Mouse (Mus musculus) cerebellum, postnatal 14 days (tissue): Measurements from ENCODE around the gene Psapl1.

ENCODE experiments used
- DNase-seq, 2 experiments: peaks; one replicate each; pipeline ENCODE4 v3.0.0; 2021; ENCODE audit warnings: mixed read lengths in 2 of 2

Gene Psapl1

GRCm38 (mm10) chr5:36203916-36204315, at the start of gene Psapl1:
Gene Psapl1 (plus strand): TSS chr5:36204021.
- DNase-seq, result no peak

- DNase-seq, result no peak
Measured at GRCm38 (mm10) chr5:36154879-36155485, 48.8 kb upstream of the Psapl1 start.

- peak; percentile 27 to 35 for DNase-seq
Measured at GRCm38 (mm10) chr5:36165424-36166302, 38.2 kb upstream of the Psapl1 start.

GRCm38 (mm10) chr5:36166346-36167013, 37.3 kb upstream of the Psapl1 start:
- no peak for DNase-seq

- DNase-seq, result peak; percentile 37 to 45
Measured at GRCm38 (mm10) chr5:36168963-36169650, 34.7 kb upstream of the Psapl1 start.

- DNase-seq, result no peak
Measured at GRCm38 (mm10) chr5:36174569-36175115, 29.2 kb upstream of the Psapl1 start.

GRCm38 (mm10) chr5:36176409-36176808, 27.4 kb upstream of the Psapl1 start:
- DNase-seq, result no peak

GRCm38 (mm10) chr5:36176873-36177272, 26.9 kb upstream of the Psapl1 start:
- no peak for DNase-seq

- no peak for DNase-seq
Measured at GRCm38 (mm10) chr5:36178215-36178614, 25.6 kb upstream of the Psapl1 start.

GRCm38 (mm10) chr5:36178785-36179184, 25.0 kb upstream of the Psapl1 start:
- no peak for DNase-seq

- DNase-seq, result no peak
Measured at GRCm38 (mm10) chr5:36179708-36180107, 24.1 kb upstream of the Psapl1 start.

- peak in 1 of 2 experiments; percentile 24 for DNase-seq
Measured at GRCm38 (mm10) chr5:36182326-36182725, 21.5 kb upstream of the Psapl1 start.

GRCm38 (mm10) chr5:36186294-36187053, 17.3 kb upstream of the Psapl1 start:
- DNase-seq, result no peak

- no peak for DNase-seq
Measured at GRCm38 (mm10) chr5:36188310-36188709, 15.5 kb upstream of the Psapl1 start.

- DNase-seq, result no peak
Measured at GRCm38 (mm10) chr5:36191285-36191684, 12.5 kb upstream of the Psapl1 start.

GRCm38 (mm10) chr5:36191876-36192275, 11.9 kb upstream of the Psapl1 start:
- DNase-seq, result no peak

GRCm38 (mm10) chr5:36192677-36193076, 11.1 kb upstream of the Psapl1 start:
- no peak for DNase-seq

- peak in 1 of 2 experiments; percentile 26 for DNase-seq
Measured at GRCm38 (mm10) chr5:36194631-36195030, 9.2 kb upstream of the Psapl1 start.

GRCm38 (mm10) chr5:36195436-36195835, 8.4 kb upstream of the Psapl1 start:
- no peak for DNase-seq

- no peak for DNase-seq
Measured at GRCm38 (mm10) chr5:36199519-36199918, 4.3 kb upstream of the Psapl1 start.

- DNase-seq, result no peak
Measured at GRCm38 (mm10) chr5:36202781-36203180, 1.0 kb upstream of the Psapl1 start.

GRCm38 (mm10) chr5:36203421-36203820, 400 bp upstream of the Psapl1 start:
- no peak for DNase-seq
